Mouse (Mus musculus) heart, embryonic 16.5 days (tissue): ENCODE results near the gene Syt2. TPM values are rescaled to one million over a fixed set of nuclear protein-coding genes. Genes with fewer than 3 reads are reported as not detected.

Experiments
- ATAC-seq: fragments of 200-750 bp; cut with Nextera tagmentation; replicated peaks from 2 replicates; pipeline ENCODE4 v1.8.0; 2017; ENCODE audit warnings: moderate number of reproducible peaks; ENCODE audit not compliant: insufficient read depth, low FRiP score; ENCODE audit errors: extremely low read depth
- H3K27ac ChIP-seq: fragments of 300-500 bp; sonication (generic); 2 replicates; pipeline ENCODE4 v1.5.1; 2014; ENCODE audit warnings: mild to moderate bottlenecking, low read length, control low read depth, moderate library complexity
- H3K27me3 ChIP-seq: fragments of 300-500 bp; sonication (generic); 2 replicates; pipeline ENCODE4 v1.6.1; 2014; ENCODE audit warnings: low read length, mixed read lengths; ENCODE audit not compliant: control insufficient read depth, insufficient read depth
- H3K36me3 ChIP-seq: fragments of 300-500 bp; sonication (generic); 2 replicates; pipeline ENCODE4 v1.6.1; 2014; ENCODE audit not compliant: control insufficient read depth, insufficient read depth
- H3K4me1 ChIP-seq: fragments of 300-500 bp; sonication (generic); 2 replicates; pipeline ENCODE4 v1.6.1; 2014; ENCODE audit warnings: low read length, mixed read lengths; ENCODE audit not compliant: control insufficient read depth, insufficient read depth
- H3K4me2 ChIP-seq: fragments of 300-500 bp; sonication (generic); 2 replicates; pipeline ENCODE4 v1.6.1; 2014; ENCODE audit warnings: low read depth, mild to moderate bottlenecking, control low read depth, low read length
- H3K4me3 ChIP-seq: fragments of 300-500 bp; sonication (generic); 2 replicates; pipeline ENCODE4 v1.5.1; 2014; ENCODE audit warnings: mild to moderate bottlenecking, control low read depth, low read length
- H3K9ac ChIP-seq: fragments of 300-500 bp; sonication (generic); 2 replicates; pipeline ENCODE4 v1.6.1; 2014; ENCODE audit warnings: low read length, control low read depth
- H3K9me3 ChIP-seq: fragments of 300-500 bp; sonication (generic); replicated peaks from 2 replicates; pipeline ENCODE4 v1.6.1; 2016; ENCODE audit warnings: low read length; ENCODE audit not compliant: control insufficient read depth
- WGBS: fragments of 180-500 bp; shearing (Covaris S2); extraction: QIAGEN DNeasy Blood & Tissue Kit; methylation state at CpG from one replicate; pipeline ENCODE4 v1.1.7; 2014; 5-methylcytosine and 5-hydroxymethylcytosine counted together
- polyA plus RNA-seq: library from polyadenylated mRNA; unstranded; fragments of >200 nt; fragmentation: Nextera tagmentation; extraction: Ambion mirVana; gene quantifications from 2 replicates; pipeline ENCODE4 v1.2.1, GENCODE M21; 2015

Syt2 gene
- polyA plus RNA-seq = 0.17 TPM in 2 replicates

GRCm38 (mm10) chr1:134646261-134646962 is at the start of gene Syt2:
Gene Syt2, plus strand, starts transcription at chr1:134646677.
- Histone ChIP-seq H3K4me2 (peak within 1 kb of the TSS; percentile 89), H3K27ac (no peak within 1 kb of the TSS), H3K4me1 (peaks cover 13% of the 10 kb centered on the region; the same call in 1 of the 2 replicates), H3K36me3 (no peaks in the 10 kb centered on the region), H3K27me3 (peaks cover 58% of the 10 kb centered on the region), H3K4me3 (peak within 1 kb of the TSS; percentile 60), H3K9me3 (no peaks in the 10 kb centered on the region), H3K9ac (peak within 1 kb of the TSS; percentile 63)
- no peak; the same call in 1 of the 2 replicates for ATAC-seq
- 1% methylated on average over 55 of the region's 63 CpGs for WGBS

- no peak overlapping the region for H3K4me2 ChIP-seq
- H3K9me3 ChIP-seq = no peaks in the 10 kb centered on the region
- H3K27ac ChIP-seq = no peak overlapping the region
- 72% methylated on average over 9 of the region's 9 CpGs for WGBS
- H3K4me1 ChIP-seq = no peaks in the 10 kb centered on the region
- no peaks in the 10 kb centered on the region for H3K27me3 ChIP-seq
- H3K4me3 ChIP-seq = no peak overlapping the region
- H3K36me3 ChIP-seq = peaks cover 36% of the 10 kb centered on the region
- no peak overlapping the region for H3K9ac ChIP-seq
- ATAC-seq = no peak
Observed at GRCm38 (mm10) chr1:134597339-134598054, 49.0 kb upstream of the Syt2 start.

GRCm38 (mm10) chr1:134604086-134604485 is 42.4 kb upstream of the Syt2 start:
- H3K9ac ChIP-seq = no peak overlapping the region
- 100% methylated on average over 2 of the region's 2 CpGs for WGBS

GRCm38 (mm10) chr1:134605670-134606069 is 40.8 kb upstream of the Syt2 start:
- no peaks in the 10 kb centered on the region for H3K4me1 ChIP-seq
- H3K27me3 ChIP-seq = no peaks in the 10 kb centered on the region
- WGBS = 81% methylated on average over 8 of the region's 8 CpGs
- ATAC-seq = no peak
- no peak overlapping the region for H3K27ac ChIP-seq
- H3K9me3 ChIP-seq = no peaks in the 10 kb centered on the region
- peaks cover 41% of the 10 kb centered on the region for H3K36me3 ChIP-seq
- H3K4me2 ChIP-seq = no peak overlapping the region
- H3K4me3 ChIP-seq = no peak overlapping the region
- H3K9ac ChIP-seq = no peak overlapping the region

More at GRCm38 (mm10) chr1:134604086-134604485, 42.4 kb upstream of the Syt2 start:
- H3K27ac ChIP-seq = no peak overlapping the region
- H3K27me3 ChIP-seq = no peaks in the 10 kb centered on the region
- H3K9me3 ChIP-seq = no peaks in the 10 kb centered on the region
- no peaks in the 10 kb centered on the region for H3K4me1 ChIP-seq
- no peak overlapping the region for H3K4me2 ChIP-seq
- ATAC-seq = no peak
- peaks cover 44% of the 10 kb centered on the region for H3K36me3 ChIP-seq
- H3K4me3 ChIP-seq = no peak overlapping the region

GRCm38 (mm10) chr1:134606381-134606780 is 40.1 kb upstream of the Syt2 start:
- Histone ChIP-seq H3K4me3 (no peak overlapping the region), H3K27me3 (no peaks in the 10 kb centered on the region), H3K4me1 (no peaks in the 10 kb centered on the region), H3K4me2 (no peak overlapping the region), H3K27ac (no peak overlapping the region), H3K9me3 (no peaks in the 10 kb centered on the region), H3K9ac (no peak overlapping the region), H3K36me3 (peaks cover 35% of the 10 kb centered on the region)
- WGBS = 97% methylated on average over 2 of the region's 2 CpGs
- ATAC-seq = no peak

- no peak overlapping the region for H3K9ac ChIP-seq
- H3K4me3 ChIP-seq = no peak overlapping the region
- H3K27me3 ChIP-seq = no peaks in the 10 kb centered on the region
- ATAC-seq = no peak
- no peak overlapping the region for H3K4me2 ChIP-seq
- H3K4me1 ChIP-seq = no peaks in the 10 kb centered on the region
- 93% methylated on average over 1 of the region's 1 CpGs for WGBS
- H3K36me3 ChIP-seq = peaks cover 37% of the 10 kb centered on the region
- H3K27ac ChIP-seq = no peak overlapping the region
- no peaks in the 10 kb centered on the region for H3K9me3 ChIP-seq
Observed at GRCm38 (mm10) chr1:134607279-134607678, 39.2 kb upstream of the Syt2 start.

- H3K4me1 ChIP-seq = no peaks in the 10 kb centered on the region
- ATAC-seq = no peak
- no peaks in the 10 kb centered on the region for H3K9me3 ChIP-seq
- peaks cover 50% of the 10 kb centered on the region for H3K36me3 ChIP-seq
- no peak overlapping the region for H3K9ac ChIP-seq
- H3K4me2 ChIP-seq = no peak overlapping the region
- H3K4me3 ChIP-seq = no peak overlapping the region
- no peak overlapping the region for H3K27ac ChIP-seq
- 82% methylated on average over 4 of the region's 4 CpGs for WGBS
- H3K27me3 ChIP-seq = no peaks in the 10 kb centered on the region
Observed at GRCm38 (mm10) chr1:134609172-134609571, 37.3 kb upstream of the Syt2 start.

GRCm38 (mm10) chr1:134614554-134614953 is 31.9 kb upstream of the Syt2 start:
- H3K9me3 ChIP-seq = no peaks in the 10 kb centered on the region

GRCm38 (mm10) chr1:134614988-134615387 is 31.5 kb upstream of the Syt2 start:
- no peak overlapping the region for H3K27ac ChIP-seq
- ATAC-seq = no peak
- H3K4me1 ChIP-seq = no peaks in the 10 kb centered on the region
- peaks cover 51% of the 10 kb centered on the region for H3K36me3 ChIP-seq
- no peak overlapping the region for H3K4me2 ChIP-seq
- no peak overlapping the region for H3K9ac ChIP-seq
- WGBS = 91% methylated on average over 2 of the region's 2 CpGs
- no peaks in the 10 kb centered on the region for H3K27me3 ChIP-seq
- H3K9me3 ChIP-seq = no peaks in the 10 kb centered on the region
- no peak overlapping the region for H3K4me3 ChIP-seq

More at GRCm38 (mm10) chr1:134614554-134614953, 31.9 kb upstream of the Syt2 start:
- H3K4me2 ChIP-seq = no peak overlapping the region
- H3K27me3 ChIP-seq = no peaks in the 10 kb centered on the region
- peaks cover 48% of the 10 kb centered on the region for H3K36me3 ChIP-seq
- no peaks in the 10 kb centered on the region for H3K4me1 ChIP-seq
- 96% methylated on average over 5 of the region's 5 CpGs for WGBS
- H3K4me3 ChIP-seq = no peak overlapping the region
- no peak overlapping the region for H3K9ac ChIP-seq
- no peak for ATAC-seq
- H3K27ac ChIP-seq = no peak overlapping the region
